Mouse (Mus musculus) kidney, adult 2 months (tissue): ENCODE data around the gene Commd4. TPM values are rescaled to one million over a fixed set of nuclear protein-coding genes. Genes with fewer than 3 reads are reported as not detected.

Experiments
- DNase-seq: peaks from one replicate; pipeline ENCODE4 v3.0.0; 2021
- H3K27ac ChIP-seq: fragments of 200-500 bp; 2 replicates; pipeline ENCODE4 v1.5.1; 2012; ENCODE audit warnings: low read depth, low read length, control low read depth, inconsistent platforms; ENCODE audit not compliant: insufficient read depth
- H3K27me3 ChIP-seq: fragments of 200-500 bp; replicated peaks from 2 replicates; pipeline ENCODE4 v1.6.1; 2012; ENCODE audit warnings: mild to moderate bottlenecking, moderate library complexity, low read length, inconsistent platforms; ENCODE audit not compliant: control insufficient read depth, insufficient read depth
- H3K36me3 ChIP-seq: fragments of 200-500 bp; 2 replicates; pipeline ENCODE4 v1.6.1; 2012; ENCODE audit warnings: mild to moderate bottlenecking, moderate library complexity, low read length, inconsistent platforms; ENCODE audit not compliant: control insufficient read depth, insufficient read depth
- H3K4me1 ChIP-seq: fragments of 200-500 bp; 2 replicates; pipeline ENCODE4 v1.6.1; 2011; ENCODE audit warnings: low read length; ENCODE audit not compliant: control insufficient read depth, insufficient read depth
- H3K4me3 ChIP-seq: fragments of 200-500 bp; 2 replicates; pipeline ENCODE4 v1.5.1; 2011; ENCODE audit warnings: mild to moderate bottlenecking, low read depth, low read length, control low read depth; ENCODE audit not compliant: insufficient read depth
- CTCF ChIP-seq: fragments of 200-500 bp; conservative IDR thresholded peaks from 2 replicates; pipeline ENCODE4 v1.5.1; 2011; ENCODE audit warnings: low read depth, mild to moderate bottlenecking, control low read depth, low read length, moderate library complexity, mixed read lengths; ENCODE audit not compliant: insufficient read depth, insufficient read length
- POLR2A ChIP-seq: fragments of 200-500 bp; IDR thresholded peaks from one replicate; pipeline ENCODE4 v1.6.1; 2011; ENCODE audit warnings: low read depth, low read length, control low read depth
- WGBS: fragments of 180-500 bp; shearing (Covaris S2); methylation state at CpG from one replicate; pipeline ENCODE4 v1.1.7; 2018; 5-methylcytosine and 5-hydroxymethylcytosine counted together
- polyA plus RNA-seq: library from polyadenylated mRNA; depleted of rRNA; stranded (reverse); fragments of >200 nt; gene quantifications from 2 replicates; pipeline ENCODE4 v1.2.3, GENCODE M21; 2012; rRNA removed

Gene Commd4
- polyA plus RNA-seq, 1 experiment, result 133 TPM

GRCm38 (mm10) chr9:57129641-57130040 lies 28.5 kb downstream of the Commd4 start:
- DNase-seq, result no peak
- Histone ChIP-seq H3K36me3 (peaks cover 3% of the 10 kb centered on the region), H3K4me1 (peaks cover 3% of the 10 kb centered on the region; the same call in 1 of the 2 replicates), H3K27ac (no peak overlapping the region), H3K27me3 (no peaks in the 10 kb centered on the region), H3K4me3 (no peak overlapping the region)
- no peak for TF ChIP-seq CTCF
- TF ChIP-seq POLR2A, result no peak

GRCm38 (mm10) chr9:57117261-57117755 lies 40.8 kb downstream of the Commd4 start:
- WGBS, result 59% methylated on average over 13 of the region's 13 CpGs
- H3K27me3 ChIP-seq, result no peaks in the 10 kb centered on the region
- no peak overlapping the region for H3K27ac ChIP-seq
- H3K36me3 ChIP-seq, result peaks cover 17% of the 10 kb centered on the region
- TF ChIP-seq POLR2A (no peak), CTCF (no peak)
- H3K4me3 ChIP-seq, result no peak overlapping the region
- H3K4me1 ChIP-seq, result no peaks in the 10 kb centered on the region
- peak; percentile 39 for DNase-seq

Other genes starting within 250 kb of the Commd4 start
- gene Snx33, start 230.0 kb downstream of the Commd4 start, polyA plus RNA-seq, result 11.8 and 12.0 TPM in 2 replicates
- 151 and 189 TPM in 2 replicates for gene Imp3, start 220.9 kb downstream of the Commd4 start, polyA plus RNA-seq
- gene Snupn, start 207.5 kb downstream of the Commd4 start, polyA plus RNA-seq, result 6.5 and 7.7 TPM in 2 replicates
- 20.7 and 26.6 TPM in 2 replicates for gene Ptpn9, start 163.4 kb downstream of the Commd4 start, polyA plus RNA-seq
- 58.6 and 70.1 TPM in 2 replicates for gene Sin3a, start 86.3 kb downstream of the Commd4 start, polyA plus RNA-seq
- 177 and 215 TPM in 2 replicates for gene Man2c1, start 27.6 kb downstream of the Commd4 start, polyA plus RNA-seq
- gene Neil1, start 10.0 kb downstream of the Commd4 start, polyA plus RNA-seq, result 11.3 and 13.3 TPM in 2 replicates
- not detected in 2 replicates for gene Trcg1, start 78.2 kb upstream of the Commd4 start, polyA plus RNA-seq
- gene 1700017B05Rik, start 104.3 kb upstream of the Commd4 start, polyA plus RNA-seq, result 9.5 TPM in 2 replicates